Mouse (Mus musculus) hindbrain, postnatal 0 days (tissue): ENCODE data around the gene Kpna7. TPM values are rescaled to one million over a fixed set of nuclear protein-coding genes. Genes with fewer than 3 reads are reported as not detected.

Source experiments
- ATAC-seq: fragments of 200-750 bp; cut with Nextera tagmentation; 2 replicates; pipeline ENCODE4 v1.8.0; 2017; ENCODE audit warnings: mild to moderate bottlenecking, moderate TSS enrichment, moderate library complexity
- DNase-seq: peaks from one replicate; pipeline ENCODE4 v3.0.0-alpha.2; 2015; ENCODE audit warnings: low spot score
- H3K27ac ChIP-seq: fragments of 300-500 bp; sonication (generic); 2 replicates; pipeline ENCODE4 v1.5.1; 2014; ENCODE audit warnings: mild to moderate bottlenecking
- H3K27me3 ChIP-seq: fragments of 300-500 bp; sonication (generic); 2 replicates; pipeline ENCODE4 v1.6.1; 2014; ENCODE audit warnings: low read length, mixed read lengths; ENCODE audit not compliant: insufficient read depth
- H3K36me3 ChIP-seq: fragments of 300-500 bp; sonication (generic); 2 replicates; pipeline ENCODE4 v1.6.1; 2014; ENCODE audit warnings: low read length, mixed read lengths; ENCODE audit not compliant: insufficient read depth
- H3K4me1 ChIP-seq: fragments of 300-500 bp; sonication (generic); 2 replicates; pipeline ENCODE4 v1.6.1; 2014; ENCODE audit warnings: antibody characterized with exemption, low read length, mixed read lengths; ENCODE audit not compliant: insufficient read depth
- H3K4me2 ChIP-seq: fragments of 300-500 bp; sonication (generic); 2 replicates; pipeline ENCODE4 v1.6.1; 2014; ENCODE audit warnings: low read depth, mild to moderate bottlenecking, low read length, moderate library complexity, mixed read lengths
- H3K4me3 ChIP-seq: fragments of 300-500 bp; sonication (generic); 2 replicates; pipeline ENCODE4 v1.5.1; 2014; ENCODE audit warnings: low read length
- H3K9ac ChIP-seq: fragments of 300-500 bp; sonication (generic); replicated peaks from 2 replicates; pipeline ENCODE4 v1.6.1; 2014; ENCODE audit warnings: mild to moderate bottlenecking, low read length, moderate library complexity, mixed read lengths
- H3K9me3 ChIP-seq: fragments of 300-500 bp; sonication (generic); 2 replicates; pipeline ENCODE4 v1.6.1; 2016; ENCODE audit warnings: low read length, mixed read lengths
- CTCF ChIP-seq: IDR thresholded peaks from 2 replicates; pipeline ENCODE4 v1.5.1; 2016; ENCODE audit warnings: antibody characterized with exemption, control low read depth, low read depth
- WGBS: fragments of 180-500 bp; shearing (Covaris S2); extraction: QIAGEN DNeasy Blood & Tissue Kit; methylation state at CpG from one replicate; pipeline ENCODE4 v1.1.7; 2014; 5-methylcytosine and 5-hydroxymethylcytosine counted together
- polyA plus RNA-seq: library from polyadenylated mRNA; unstranded; fragments of >200 nt; fragmentation: Nextera tagmentation; extraction: Ambion mirVana; gene quantifications from 2 replicates; pipeline ENCODE4 v1.2.1, GENCODE M21; 2015
- total RNA-seq: library from RNA; depleted of rRNA; stranded (reverse); fragments of >200 nt; gene quantifications from 2 replicates; pipeline ENCODE4 v1.2.3, GENCODE M21; 2014; rRNA removed

The Kpna7 gene
- total and polyA plus RNA-seq, 2 experiments from 2014 or later, result 0.09 TPM; not detected in 1

GRCm38 (mm10) chr5:144946032-144946431, 137.8 kb downstream of the Kpna7 start:
- Histone ChIP-seq H3K4me1 (peaks cover 16% of the 10 kb centered on the region), H3K4me3 (no peak overlapping the region), H3K36me3 (no peaks in the 10 kb centered on the region), H3K9ac (no peak overlapping the region), H3K27ac (no peak overlapping the region), H3K4me2 (no peak overlapping the region), H3K9me3 (no peaks in the 10 kb centered on the region), H3K27me3 (no peaks in the 10 kb centered on the region)
- TF ChIP-seq CTCF, result no peak
- WGBS, result 42% methylated on average over 4 of the region's 4 CpGs
- DNase-seq (peak; percentile 62), ATAC-seq (peak; percentile 54; the same call in 1 of the 2 replicates)

- no peaks in the 10 kb centered on the region for H3K27me3 ChIP-seq
- no peak overlapping the region for H3K27ac ChIP-seq
- no peak overlapping the region for H3K4me2 ChIP-seq
- no peak for TF ChIP-seq CTCF
- H3K9me3 ChIP-seq, result no peaks in the 10 kb centered on the region
- no peak overlapping the region for H3K4me3 ChIP-seq
- DNase-seq (no peak), ATAC-seq (no peak)
- H3K9ac ChIP-seq, result no peak overlapping the region
- WGBS, result 91% methylated on average over 7 of the region's 7 CpGs
- no peaks in the 10 kb centered on the region for H3K36me3 ChIP-seq
- H3K4me1 ChIP-seq, result peaks cover 16% of the 10 kb centered on the region
Measured at GRCm38 (mm10) chr5:144944932-144945331, 138.9 kb downstream of the Kpna7 start.

GRCm38 (mm10) chr5:144944370-144944769, 139.5 kb downstream of the Kpna7 start:
- no peak for ATAC-seq
- 79% methylated on average over 4 of the region's 4 CpGs for WGBS
- H3K9ac ChIP-seq, result no peak overlapping the region
- no peak overlapping the region for H3K4me2 ChIP-seq
- no peaks in the 10 kb centered on the region for H3K9me3 ChIP-seq
- no peaks in the 10 kb centered on the region for H3K27me3 ChIP-seq
- no peak overlapping the region for H3K27ac ChIP-seq
- no peak overlapping the region for H3K4me3 ChIP-seq
- peaks cover 16% of the 10 kb centered on the region for H3K4me1 ChIP-seq
- no peak for TF ChIP-seq CTCF
- H3K36me3 ChIP-seq, result no peaks in the 10 kb centered on the region
- no peak for DNase-seq

GRCm38 (mm10) chr5:144943346-144943745, 140.5 kb downstream of the Kpna7 start:
- ATAC-seq, result no peak
- no peak for DNase-seq
- H3K9me3 ChIP-seq, result no peaks in the 10 kb centered on the region
- 87% methylated on average over 6 of the region's 6 CpGs for WGBS
- no peak overlapping the region for H3K4me2 ChIP-seq
- H3K9ac ChIP-seq, result no peak overlapping the region
- H3K27me3 ChIP-seq, result no peaks in the 10 kb centered on the region
- peaks cover 10% of the 10 kb centered on the region for H3K4me1 ChIP-seq
- H3K4me3 ChIP-seq, result no peak overlapping the region
- H3K27ac ChIP-seq, result no peak overlapping the region
- no peak for TF ChIP-seq CTCF
- H3K36me3 ChIP-seq, result no peaks in the 10 kb centered on the region

- DNase-seq (no peak), ATAC-seq (no peak)
- 62% methylated on average over 9 of the region's 9 CpGs for WGBS
- H3K9ac ChIP-seq, result no peak overlapping the region
- no peaks in the 10 kb centered on the region for H3K36me3 ChIP-seq
- no peak for TF ChIP-seq CTCF
- peaks cover 10% of the 10 kb centered on the region for H3K4me1 ChIP-seq
- no peaks in the 10 kb centered on the region for H3K9me3 ChIP-seq
- H3K27ac ChIP-seq, result no peak overlapping the region
- no peaks in the 10 kb centered on the region for H3K27me3 ChIP-seq
- H3K4me2 ChIP-seq, result no peak overlapping the region
- no peak overlapping the region for H3K4me3 ChIP-seq
Measured at GRCm38 (mm10) chr5:144942431-144942830, 141.4 kb downstream of the Kpna7 start.

- 38% methylated on average over 3 of the region's 3 CpGs for WGBS
- no peak for DNase-seq
- H3K9ac ChIP-seq, result no peak overlapping the region
- H3K36me3 ChIP-seq, result no peaks in the 10 kb centered on the region
- no peak overlapping the region for H3K27ac ChIP-seq
- no peaks in the 10 kb centered on the region for H3K27me3 ChIP-seq
- H3K9me3 ChIP-seq, result no peaks in the 10 kb centered on the region
- peak; percentile 57; the same call in 1 of the 2 replicates for ATAC-seq
- no peak overlapping the region for H3K4me2 ChIP-seq
- no peak for TF ChIP-seq CTCF
- H3K4me3 ChIP-seq, result no peak overlapping the region
- peaks cover 8% of the 10 kb centered on the region for H3K4me1 ChIP-seq
Measured at GRCm38 (mm10) chr5:144940904-144941303, 142.9 kb downstream of the Kpna7 start.

- no peak for TF ChIP-seq CTCF
Measured at GRCm38 (mm10) chr5:144937304-144937703, 146.5 kb downstream of the Kpna7 start.

More at GRCm38 (mm10) chr5:144937304-144937703, 146.5 kb downstream of the Kpna7 start:
- H3K27me3 ChIP-seq, result no peaks in the 10 kb centered on the region
- H3K4me1 ChIP-seq, result peaks cover 8% of the 10 kb centered on the region
- no peak overlapping the region for H3K27ac ChIP-seq
- 76% methylated on average over 2 of the region's 2 CpGs for WGBS
- H3K4me2 ChIP-seq, result no peak overlapping the region
- no peaks in the 10 kb centered on the region for H3K36me3 ChIP-seq
- H3K9me3 ChIP-seq, result no peaks in the 10 kb centered on the region
- H3K9ac ChIP-seq, result no peak overlapping the region
- DNase-seq, result no peak
- no peak for ATAC-seq
- H3K4me3 ChIP-seq, result no peak overlapping the region

Other genes with a start within 250 kb of the Kpna7 start
- gene Smurf1, start 118.2 kb downstream of the Kpna7 start, total RNA-seq, result 57.9 and 58.1 TPM in 2 replicates
- 19.5 and 22.6 TPM in 2 replicates for gene Smurf1, start 118.2 kb downstream of the Kpna7 start, polyA plus RNA-seq
- not detected in 2 replicates for gene Gm4871, start 51.3 kb downstream of the Kpna7 start, total RNA-seq
- not detected in 2 replicates for gene Gm4871, start 51.3 kb downstream of the Kpna7 start, polyA plus RNA-seq
- gene 1700018F24Rik, start 41.0 kb downstream of the Kpna7 start, total RNA-seq, result not detected in 2 replicates
- gene 1700018F24Rik, start 41.0 kb downstream of the Kpna7 start, polyA plus RNA-seq, result not detected in 2 replicates
- gene Arpc1a, start 200 bp downstream of the Kpna7 start, total RNA-seq, result 157 and 163 TPM in 2 replicates
- 220 and 221 TPM in 2 replicates for gene Arpc1a, start 200 bp downstream of the Kpna7 start, polyA plus RNA-seq
- 36.4 and 53.3 TPM in 2 replicates for gene Arpc1b, start 30.2 kb upstream of the Kpna7 start, total RNA-seq
- 73.6 and 84.9 TPM in 2 replicates for gene Arpc1b, start 30.2 kb upstream of the Kpna7 start, polyA plus RNA-seq
- gene Pdap1, start 56.2 kb upstream of the Kpna7 start, total RNA-seq, result 22.6 and 26.0 TPM in 2 replicates
- 124 and 137 TPM in 2 replicates for gene Pdap1, start 56.2 kb upstream of the Kpna7 start, polyA plus RNA-seq
- gene Bud31, start 56.3 kb upstream of the Kpna7 start, total RNA-seq, result 62.5 and 63.1 TPM in 2 replicates
- gene Bud31, start 56.3 kb upstream of the Kpna7 start, polyA plus RNA-seq, result 161 and 165 TPM in 2 replicates
- gene Ptcd1, start 83.1 kb upstream of the Kpna7 start, total RNA-seq, result 27.8 and 28.6 TPM in 2 replicates
- 16.9 and 17.5 TPM in 2 replicates for gene Ptcd1, start 83.1 kb upstream of the Kpna7 start, polyA plus RNA-seq
- gene Cpsf4, start 83.2 kb upstream of the Kpna7 start, total RNA-seq, result 33.1 and 48.1 TPM in 2 replicates
- 37.8 and 40.1 TPM in 2 replicates for gene Cpsf4, start 83.2 kb upstream of the Kpna7 start, polyA plus RNA-seq
- gene Atp5j2, start 108.0 kb upstream of the Kpna7 start, total RNA-seq, result 116 and 144 TPM in 2 replicates
- gene Atp5j2, start 108.0 kb upstream of the Kpna7 start, polyA plus RNA-seq, result 727 and 733 TPM in 2 replicates
- gene Zkscan14, start 117.8 kb upstream of the Kpna7 start, total RNA-seq, result 7.4 and 8.6 TPM in 2 replicates
- gene Zkscan14, start 117.8 kb upstream of the Kpna7 start, polyA plus RNA-seq, result 11.3 and 12.5 TPM in 2 replicates
- gene Zkscan5, start 120.5 kb upstream of the Kpna7 start, total RNA-seq, result 14.7 and 15.3 TPM in 2 replicates
- 11.1 and 12.4 TPM in 2 replicates for gene Zkscan5, start 120.5 kb upstream of the Kpna7 start, polyA plus RNA-seq
- 21.0 and 21.5 TPM in 2 replicates for gene Zfp655, start 147.7 kb upstream of the Kpna7 start, total RNA-seq
- gene Zfp655, start 147.7 kb upstream of the Kpna7 start, polyA plus RNA-seq, result 25.2 and 25.5 TPM in 2 replicates
- 21.2 and 25.5 TPM in 2 replicates for gene Zscan25, start 196.5 kb upstream of the Kpna7 start, total RNA-seq
- 0.83 and 0.92 TPM in 2 replicates for gene Zscan25, start 196.5 kb upstream of the Kpna7 start, polyA plus RNA-seq